Mouse (Mus musculus): Measurements from ENCODE around the gene Foxp1. TPM values are rescaled to one million over a fixed set of nuclear protein-coding genes. Genes with fewer than 3 reads are reported as not detected.

The Foxp1 gene
- total and polyA plus RNA-seq, 2 experiments from 2014 or later = 112 to 167 TPM

GRCm38 (mm10) chr6:98948153-98949141 lies 574.1 kb downstream of the Foxp1 start:
- no peaks in the 10 kb centered on the region for H3K9me3 ChIP-seq (ENCODE audit: low read length)
- no peak for ATAC-seq
- WGBS = 40% methylated on average over 21 of the region's 21 CpGs

GRCm38 (mm10) chr6:98947486-98948152 lies 574.9 kb downstream of the Foxp1 start:
- Histone ChIP-seq H3K4me1 (ENCODE audit: insufficient read depth) (no peaks in the 10 kb centered on the region), H3K9ac (no peak overlapping the region), H3K36me3 (ENCODE audit: insufficient read depth) (peaks cover 7% of the 10 kb centered on the region), H3K27ac (ENCODE audit: low read depth, low read length) (no peak overlapping the region), H3K27me3 (ENCODE audit: insufficient read depth, low read length) (no peaks in the 10 kb centered on the region; the same call in 1 of the 2 replicates), H3K4me2 (ENCODE audit: low read depth) (no peak overlapping the region), H3K4me3 (ENCODE audit: low read depth, low read length) (no peak overlapping the region), H3K9me3 (ENCODE audit: low read length) (no peaks in the 10 kb centered on the region)
- 25% methylated on average over 11 of the region's 11 CpGs for WGBS
- DNase-seq = no peak
- TF ChIP-seq CTCF (IDR thresholded peaks at IDR 0.05; ENCODE audit: low read depth) = no peak
- ATAC-seq = no peak; the same call in 1 of the 2 replicates

More at GRCm38 (mm10) chr6:98948153-98949141, 574.1 kb downstream of the Foxp1 start:
- Histone ChIP-seq H3K9ac (no peak overlapping the region), H3K36me3 (ENCODE audit: insufficient read depth) (peaks cover 4% of the 10 kb centered on the region), H3K4me3 (ENCODE audit: low read depth, low read length) (no peak overlapping the region), H3K27me3 (ENCODE audit: insufficient read depth, low read length) (no peaks in the 10 kb centered on the region; the same call in 1 of the 2 replicates), H3K4me1 (ENCODE audit: insufficient read depth) (no peaks in the 10 kb centered on the region), H3K4me2 (ENCODE audit: low read depth) (no peak overlapping the region), H3K27ac (ENCODE audit: low read depth, low read length) (no peak overlapping the region)
- TF ChIP-seq CTCF (IDR thresholded peaks at IDR 0.05; ENCODE audit: low read depth) = no peak
- DNase-seq = no peak

GRCm38 (mm10) chr6:98946731-98947130 lies 575.8 kb downstream of the Foxp1 start:
- Histone ChIP-seq H3K9ac (no peak overlapping the region), H3K4me1 (ENCODE audit: insufficient read depth) (no peaks in the 10 kb centered on the region), H3K4me3 (ENCODE audit: low read depth, low read length) (no peak overlapping the region), H3K27ac (ENCODE audit: low read depth, low read length) (no peak overlapping the region), H3K36me3 (ENCODE audit: insufficient read depth) (peaks cover 7% of the 10 kb centered on the region), H3K9me3 (ENCODE audit: low read length) (no peaks in the 10 kb centered on the region), H3K4me2 (ENCODE audit: low read depth) (no peak overlapping the region), H3K27me3 (ENCODE audit: insufficient read depth, low read length) (no peaks in the 10 kb centered on the region; the same call in 1 of the 2 replicates)
- ATAC-seq (no peak), DNase-seq (no peak)
- no peak for TF ChIP-seq CTCF (IDR thresholded peaks at IDR 0.05; ENCODE audit: low read depth)
- WGBS = 88% methylated on average over 4 of the region's 4 CpGs

GRCm38 (mm10) chr6:98945496-98946412 lies 576.8 kb downstream of the Foxp1 start:
- no peak overlapping the region for H3K27ac ChIP-seq (ENCODE audit: low read depth, low read length)
- H3K27me3 ChIP-seq (ENCODE audit: insufficient read depth, low read length) = no peaks in the 10 kb centered on the region; the same call in 1 of the 2 replicates
- 89% methylated on average over 21 of the region's 21 CpGs for WGBS
- no peaks in the 10 kb centered on the region for H3K9me3 ChIP-seq (ENCODE audit: low read length)
- peaks cover 10% of the 10 kb centered on the region for H3K36me3 ChIP-seq (ENCODE audit: insufficient read depth)
- no peaks in the 10 kb centered on the region for H3K4me1 ChIP-seq (ENCODE audit: insufficient read depth)
- no peak overlapping the region for H3K4me2 ChIP-seq (ENCODE audit: low read depth)
- DNase-seq (no peak), ATAC-seq (no peak)
- no peak overlapping the region for H3K4me3 ChIP-seq (ENCODE audit: low read depth, low read length)
- H3K9ac ChIP-seq = no peak overlapping the region
- no peak for TF ChIP-seq CTCF (IDR thresholded peaks at IDR 0.05; ENCODE audit: low read depth)

GRCm38 (mm10) chr6:98938348-98938747 lies 584.2 kb downstream of the Foxp1 start:
- Histone ChIP-seq H3K27ac (ENCODE audit: low read depth, low read length) (no peak overlapping the region), H3K4me2 (ENCODE audit: low read depth) (no peak overlapping the region), H3K9ac (no peak overlapping the region), H3K4me3 (ENCODE audit: low read depth, low read length) (no peak overlapping the region), H3K36me3 (ENCODE audit: insufficient read depth) (peaks cover 20% of the 10 kb centered on the region), H3K4me1 (ENCODE audit: insufficient read depth) (no peaks in the 10 kb centered on the region; the same call in 1 of the 2 replicates), H3K27me3 (ENCODE audit: insufficient read depth, low read length) (no peaks in the 10 kb centered on the region), H3K9me3 (ENCODE audit: low read length) (no peaks in the 10 kb centered on the region)
- DNase-seq = no peak
- TF ChIP-seq CTCF (IDR thresholded peaks at IDR 0.05; ENCODE audit: low read depth) = no peak
- WGBS = 74% methylated on average over 8 of the region's 8 CpGs
- ATAC-seq = no peak

GRCm38 (mm10) chr6:98937513-98937912 lies 585.0 kb downstream of the Foxp1 start:
- 79% methylated on average over 11 of the region's 11 CpGs for WGBS
- no peak for TF ChIP-seq CTCF (IDR thresholded peaks at IDR 0.05; ENCODE audit: low read depth)
- no peak for DNase-seq
- Histone ChIP-seq H3K4me3 (ENCODE audit: low read depth, low read length) (no peak overlapping the region), H3K9me3 (ENCODE audit: low read length) (no peaks in the 10 kb centered on the region), H3K4me2 (ENCODE audit: low read depth) (no peak overlapping the region), H3K27me3 (ENCODE audit: insufficient read depth, low read length) (no peaks in the 10 kb centered on the region), H3K27ac (ENCODE audit: low read depth, low read length) (peak overlapping the region; percentile 29; the same call in 1 of the 2 replicates), H3K9ac (no peak overlapping the region), H3K4me1 (ENCODE audit: insufficient read depth) (no peaks in the 10 kb centered on the region; the same call in 1 of the 2 replicates), H3K36me3 (ENCODE audit: insufficient read depth) (peaks cover 18% of the 10 kb centered on the region)
- ATAC-seq = peak; percentile 50; the same call in 1 of the 2 replicates
